Mouse (Mus musculus) adrenal gland, postnatal 4 days (tissue): ENCODE measurements around the gene Eef1g. TPM values are rescaled to one million over a fixed set of nuclear protein-coding genes. Genes with fewer than 3 reads are reported as not detected.

Experiments used
- DNase-seq, 2 experiments: peaks; one replicate each; pipeline ENCODE4 v3.0.0; 2021 to 2022; ENCODE audit warnings: low spot score in 2 of 2, mixed read lengths in 2 of 2
- long read RNA-seq, 2 experiments: library from polyadenylated mRNA; stranded (forward); transcript quantifications; one replicate each; pipeline ENCODE4 v2.0.0; 2021
- total RNA-seq, 2 experiments: library from RNA; stranded (reverse); gene quantifications; 2 replicates each; pipeline ENCODE4 v1.2.3; 2021

Eef1g gene
- 100 to 1,000 TPM; 505 to 508 TPM for total RNA-seq
- long read RNA-seq, experiment 1, transcript Eef1g-205 (5 exons, 1,272 nt): minor isoform, 5 of 465 reads
- long read RNA-seq, experiment 1, transcript Eef1g-201 (10 exons, 1,864 nt): major isoform, 422 of 465 reads
- long read RNA-seq, experiment 1, partial matches to known transcripts: 31 of 465 reads
- long read RNA-seq, experiment 1, other reads (novel, unspliced or antisense): 7 of 465 reads
- long read RNA-seq, experiment 2, transcript Eef1g-201 (10 exons, 1,864 nt): major isoform, 561 of 648 reads
- long read RNA-seq, experiment 2, transcript Eef1g-205 (5 exons, 1,272 nt): minor isoform, 5 of 648 reads
- long read RNA-seq, experiment 2, partial matches to known transcripts: 81 of 648 reads
- long read RNA-seq, experiment 2, other reads (novel, unspliced or antisense): 1 of 648 reads

GRCm38 (mm10) chr19:8966590-8967372 is at the start of gene Eef1g:
Gene Eef1g (plus strand): TSS chr19:8967041.
- DNase-seq: peak; percentile 92 to 95

GRCm38 (mm10) chr19:8919000-8919399 is 47.8 kb upstream of the Eef1g start:
- no peak for DNase-seq

GRCm38 (mm10) chr19:8919684-8920072 is 47.2 kb upstream of the Eef1g start:
- DNase-seq: no peak

- DNase-seq: peak; percentile 82 to 89
Measured at GRCm38 (mm10) chr19:8920073-8920736, 46.6 kb upstream of the Eef1g start, which contains the start of gene B3gat3. Gene B3gat3 (plus strand): TSS chr19:8920374.

- DNase-seq: no peak
Measured at GRCm38 (mm10) chr19:8920836-8921291, 46.0 kb upstream of the Eef1g start.

GRCm38 (mm10) chr19:8921741-8922140 is 45.1 kb upstream of the Eef1g start:
- DNase-seq: no peak

GRCm38 (mm10) chr19:8926766-8927165 is 40.1 kb upstream of the Eef1g start:
- no peak for DNase-seq

- DNase-seq: no peak
Measured at GRCm38 (mm10) chr19:8927891-8928525, 38.8 kb upstream of the Eef1g start.

GRCm38 (mm10) chr19:8928689-8929223 is 38.1 kb upstream of the Eef1g start:
- DNase-seq: peak in 1 of 2 experiments; percentile 30

- DNase-seq: peak; percentile 70 to 78
Measured at GRCm38 (mm10) chr19:8929224-8930088, 37.4 kb upstream of the Eef1g start, which contains the start of the genes Rom1 and Eml3. Gene Rom1 (minus strand): TSS chr19:8929356. Gene Eml3 (plus strand): TSS chr19:8929552.

- no peak for DNase-seq
Measured at GRCm38 (mm10) chr19:8930117-8930516, 36.7 kb upstream of the Eef1g start.

GRCm38 (mm10) chr19:8930771-8931170 is 36.1 kb upstream of the Eef1g start:
- DNase-seq: no peak

GRCm38 (mm10) chr19:8936736-8937135 is 30.1 kb upstream of the Eef1g start:
- no peak for DNase-seq

GRCm38 (mm10) chr19:8940526-8941133 is 26.2 kb upstream of the Eef1g start:
- no peak for DNase-seq

- no peak for DNase-seq
Measured at GRCm38 (mm10) chr19:8941136-8941514, 25.7 kb upstream of the Eef1g start.

- DNase-seq: peak; percentile 96 to 97
Measured at GRCm38 (mm10) chr19:8941515-8942217, 25.2 kb upstream of the Eef1g start, which contains the start of gene Mta2. Gene Mta2 (plus strand): TSS chr19:8941875.

GRCm38 (mm10) chr19:8942276-8942964 is 24.4 kb upstream of the Eef1g start:
- no peak for DNase-seq

GRCm38 (mm10) chr19:8943047-8943446 is 23.8 kb upstream of the Eef1g start:
- DNase-seq: no peak
